Mouse (Mus musculus) spleen, postnatal 36 days (tissue): Measurements from ENCODE around the gene Acot11.
A peak's percentile ranks its signal among the peaks of the same experiment; 100 is the strongest.
"Not testable (repeated sequence)": the region's sequence is repeated elsewhere in the genome, so short reads cannot be mapped to it uniquely, and the experiment has no call there.

Experiments
- DNase-seq, 2 experiments: peaks; one replicate each; pipeline ENCODE4 v3.0.0; 2022; ENCODE audit warnings: low spot score in 2 of 2, mixed read lengths in 1 of 2

The Acot11 gene

GRCm38 (mm10) chr4:106810039-106810438, 5.2 kb upstream of the Acot11 start:
- no peak for DNase-seq

DNA sequence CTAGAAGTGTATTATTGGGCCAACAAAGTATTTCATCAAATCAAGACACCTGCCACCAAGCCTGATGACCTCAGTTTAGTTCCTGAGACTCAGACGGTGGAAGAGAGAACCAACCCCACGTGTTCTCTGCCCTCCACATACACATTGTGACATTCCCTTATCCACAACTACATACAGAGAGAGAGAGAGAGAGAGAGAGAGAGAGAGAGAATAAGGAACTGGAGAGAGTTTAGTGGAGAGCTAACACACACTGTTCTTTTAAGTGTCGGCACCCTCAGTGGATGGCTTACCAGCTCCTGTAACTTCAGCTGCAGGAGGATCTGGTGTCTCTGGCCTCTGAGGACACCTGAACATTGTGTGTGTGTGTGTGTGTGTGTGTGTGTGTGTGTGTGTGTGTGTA, 2.5 kb upstream of the Acot11 start:
- no peak for DNase-seq

- no peak for DNase-seq
These were observed 1.1 kb upstream of the Acot11 start for GRCm38 (mm10) chr4:106805890-106806289.

- DNase-seq: peak; percentile 79 to 80
These were observed 443 bp downstream of the Acot11 start for GRCm38 (mm10) chr4:106804201-106804909.

DNA sequence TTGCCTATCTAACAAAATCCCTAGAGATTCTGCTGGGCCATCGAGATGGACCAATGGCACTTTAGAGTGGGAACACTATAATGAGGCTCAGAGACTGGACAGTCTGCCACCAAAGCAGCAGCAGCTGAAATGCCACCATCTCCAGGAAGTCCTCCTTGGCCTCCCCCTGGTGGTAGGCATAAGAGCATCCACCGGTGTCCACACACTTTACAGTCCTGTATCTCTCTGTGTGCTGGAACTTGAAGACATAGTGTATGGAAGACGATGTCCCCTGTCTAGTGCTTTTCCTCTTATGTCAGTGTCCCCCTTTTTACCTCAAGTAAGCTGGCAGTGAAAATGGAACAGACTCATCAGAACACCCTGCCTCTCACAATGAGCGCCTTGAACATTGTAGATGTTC, 1.0 kb downstream of the Acot11 start:
- peak; percentile 21 to 47 for DNase-seq

GRCm38 (mm10) chr4:106799772-106800336, 4.9 kb downstream of the Acot11 start:
- peak; percentile 24 to 37 for DNase-seq

GRCm38 (mm10) chr4:106798908-106799546, 5.8 kb downstream of the Acot11 start:
- no peak for DNase-seq

GRCm38 (mm10) chr4:106795289-106795688, 9.5 kb downstream of the Acot11 start:
- no peak for DNase-seq

GRCm38 (mm10) chr4:106794247-106794646, 10.6 kb downstream of the Acot11 start:
- DNase-seq: peak; percentile 17 to 22

DNA sequence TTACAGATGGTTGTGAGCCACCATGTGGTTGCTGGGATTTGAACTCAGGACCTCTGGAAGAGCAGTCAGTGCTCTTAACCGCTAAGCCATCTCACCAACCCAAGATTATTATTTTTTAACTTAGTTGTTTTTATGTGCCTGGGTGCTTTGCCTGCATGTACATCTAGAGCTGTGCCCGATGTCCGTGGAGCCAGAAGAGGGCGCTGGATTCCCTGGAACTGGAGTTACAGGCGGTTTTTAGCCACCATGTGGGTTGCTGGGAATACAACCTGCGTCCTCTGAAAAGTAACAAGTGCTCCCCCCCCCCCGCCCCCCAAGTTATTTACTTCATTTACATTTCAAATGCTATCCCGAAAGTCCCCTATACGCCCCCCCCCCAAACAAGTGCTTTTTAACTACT, 11.0 kb downstream of the Acot11 start:
- DNase-seq: not testable (repeated sequence)

- no peak for DNase-seq
These were observed 12.5 kb downstream of the Acot11 start for GRCm38 (mm10) chr4:106792276-106792675.

DNA sequence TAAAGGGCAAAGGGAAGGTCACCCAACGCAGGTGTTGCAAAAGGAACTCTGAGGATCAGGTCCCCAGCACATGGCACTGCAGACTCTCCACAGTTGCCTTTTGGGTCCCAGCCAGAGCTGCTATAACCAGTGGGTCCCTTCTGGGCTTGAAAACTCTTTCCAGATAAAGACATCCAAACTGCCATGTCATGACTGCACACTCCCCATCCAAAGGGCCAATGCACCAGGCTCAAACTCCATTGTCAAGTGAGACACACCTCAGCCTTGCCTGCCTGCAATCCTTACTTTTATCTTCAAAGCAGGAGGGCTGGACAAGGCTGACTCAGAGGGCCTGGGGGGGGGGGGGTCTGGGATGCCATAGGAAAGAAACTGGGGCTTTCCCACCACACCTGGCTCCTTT, 13.9 kb downstream of the Acot11 start:
- DNase-seq: no peak

GRCm38 (mm10) chr4:106790218-106790617, 14.6 kb downstream of the Acot11 start:
- DNase-seq: not testable (repeated sequence)

- no peak for DNase-seq
These were observed 15.1 kb downstream of the Acot11 start for GRCm38 (mm10) chr4:106789705-106790104.

- DNase-seq: no peak
These were observed 16.2 kb downstream of the Acot11 start for GRCm38 (mm10) chr4:106788627-106789026.

- peak; percentile 12 to 22 for DNase-seq
These were observed 17.0 kb downstream of the Acot11 start for GRCm38 (mm10) chr4:106787830-106788229.

DNA sequence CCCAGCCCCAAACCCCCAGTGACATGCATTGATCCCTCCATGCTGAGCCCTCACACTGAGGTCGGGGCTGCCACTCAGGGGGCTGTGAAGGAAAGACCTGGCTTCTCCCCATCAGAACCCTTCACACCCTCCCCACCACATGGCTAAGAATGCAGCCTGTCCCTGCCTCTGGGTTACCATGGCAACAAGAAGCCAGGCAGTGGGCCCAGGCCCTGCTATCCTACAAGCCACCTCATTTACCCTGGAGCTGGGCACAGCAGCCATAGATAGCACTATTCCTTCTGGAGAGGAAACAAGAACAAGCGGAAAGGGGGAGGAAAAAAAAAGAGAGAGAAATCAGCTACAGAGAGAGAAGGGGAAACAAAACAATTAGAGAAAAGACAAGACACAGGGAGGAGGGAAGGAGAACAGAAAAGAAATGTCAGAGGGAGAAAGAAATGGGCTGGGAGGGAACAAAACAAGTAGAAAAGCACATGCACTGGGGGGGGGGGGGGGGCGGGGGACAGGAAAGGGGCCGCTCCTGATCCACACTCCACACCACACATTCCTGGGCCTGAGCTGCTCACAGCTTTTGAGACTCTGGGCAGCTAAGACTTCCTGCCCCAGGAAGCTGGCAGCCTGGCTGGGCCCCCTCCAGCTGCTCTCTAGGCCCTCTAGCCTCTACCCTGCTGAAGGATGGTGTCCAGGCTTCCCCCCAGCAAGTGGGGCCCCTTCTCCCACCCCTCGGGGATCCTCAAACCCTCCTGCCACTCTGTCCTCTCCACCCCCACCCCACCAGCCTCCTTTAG, 18.9 kb downstream of the Acot11 start:
- no peak for DNase-seq

DNA sequence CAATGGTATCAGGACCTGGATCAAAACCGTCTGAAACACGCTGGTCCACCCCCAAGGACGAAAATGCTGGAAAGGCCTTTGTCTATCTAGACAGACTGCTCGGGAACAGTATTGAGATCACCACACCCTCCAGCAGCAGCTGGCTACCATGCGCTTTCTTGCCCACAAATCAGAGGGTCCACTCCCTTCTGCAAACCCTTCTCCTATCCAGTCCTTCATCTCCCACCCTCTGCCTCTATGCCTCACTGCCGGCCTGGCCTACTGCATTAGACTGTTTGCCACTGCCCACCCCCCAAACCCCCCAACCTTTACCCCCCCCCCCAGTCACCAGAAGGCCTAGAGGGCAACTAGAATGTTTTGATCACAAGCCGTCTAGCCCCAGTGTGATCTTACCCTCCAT, 19.5 kb downstream of the Acot11 start:
- no peak for DNase-seq

DNA sequence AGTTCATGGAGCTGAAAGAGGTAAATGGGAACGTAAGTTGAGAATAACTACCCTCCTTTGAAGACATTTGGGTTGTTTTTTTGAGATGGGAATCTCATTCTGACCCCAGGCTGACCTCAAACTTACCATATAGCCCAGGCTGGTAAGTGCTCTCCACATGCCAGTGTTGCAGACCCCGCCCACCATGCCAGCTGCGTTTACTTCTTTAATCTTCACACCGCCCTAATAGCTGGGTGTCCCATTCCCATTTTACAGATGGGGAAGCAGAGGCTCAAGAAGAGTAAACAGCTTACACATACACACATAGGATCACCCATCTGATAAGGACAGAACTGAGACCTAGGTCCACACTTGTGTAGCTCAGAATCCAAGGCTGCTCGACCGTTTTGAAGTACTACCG, 20.0 kb downstream of the Acot11 start:
- no peak for DNase-seq

DNA sequence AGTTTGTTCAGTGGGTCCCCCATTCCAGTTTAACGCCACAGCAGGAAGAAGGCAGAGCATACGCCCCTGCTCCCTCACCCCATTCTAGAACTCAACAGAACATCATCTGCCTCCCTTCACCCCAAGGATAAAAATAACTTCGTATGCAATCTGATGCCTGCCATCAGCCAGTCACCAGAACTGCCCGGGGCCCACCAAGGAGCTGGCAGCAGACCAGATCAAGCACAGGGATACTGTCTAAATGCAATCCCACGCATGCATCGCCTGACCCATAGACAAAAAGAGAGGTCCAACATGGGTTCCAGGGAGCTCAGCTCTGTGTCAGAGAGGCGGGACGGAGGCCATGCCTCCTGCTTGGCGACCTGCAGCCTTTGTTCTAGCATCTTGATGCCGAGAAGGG, 21.7 kb downstream of the Acot11 start:
- no peak for DNase-seq

DNA sequence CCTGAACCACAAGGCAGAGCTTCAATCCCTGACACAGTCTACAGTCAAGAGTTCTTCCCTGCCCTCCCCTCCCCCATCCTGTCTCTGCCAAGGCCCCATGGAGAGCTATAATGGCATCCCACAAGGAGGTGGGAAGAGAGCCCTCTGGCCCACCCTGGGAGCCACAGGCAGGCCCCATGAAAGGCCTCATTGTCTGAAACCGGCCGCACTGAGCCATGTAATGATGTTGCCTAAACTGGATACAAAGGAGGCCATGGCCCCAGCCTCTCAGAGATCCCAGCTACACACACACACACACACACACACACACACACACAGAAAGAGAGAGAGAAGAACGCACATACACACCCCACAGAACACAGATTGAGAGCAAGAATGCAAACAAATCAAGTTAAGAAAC, 24.8 kb downstream of the Acot11 start:
- DNase-seq: no peak

DNA sequence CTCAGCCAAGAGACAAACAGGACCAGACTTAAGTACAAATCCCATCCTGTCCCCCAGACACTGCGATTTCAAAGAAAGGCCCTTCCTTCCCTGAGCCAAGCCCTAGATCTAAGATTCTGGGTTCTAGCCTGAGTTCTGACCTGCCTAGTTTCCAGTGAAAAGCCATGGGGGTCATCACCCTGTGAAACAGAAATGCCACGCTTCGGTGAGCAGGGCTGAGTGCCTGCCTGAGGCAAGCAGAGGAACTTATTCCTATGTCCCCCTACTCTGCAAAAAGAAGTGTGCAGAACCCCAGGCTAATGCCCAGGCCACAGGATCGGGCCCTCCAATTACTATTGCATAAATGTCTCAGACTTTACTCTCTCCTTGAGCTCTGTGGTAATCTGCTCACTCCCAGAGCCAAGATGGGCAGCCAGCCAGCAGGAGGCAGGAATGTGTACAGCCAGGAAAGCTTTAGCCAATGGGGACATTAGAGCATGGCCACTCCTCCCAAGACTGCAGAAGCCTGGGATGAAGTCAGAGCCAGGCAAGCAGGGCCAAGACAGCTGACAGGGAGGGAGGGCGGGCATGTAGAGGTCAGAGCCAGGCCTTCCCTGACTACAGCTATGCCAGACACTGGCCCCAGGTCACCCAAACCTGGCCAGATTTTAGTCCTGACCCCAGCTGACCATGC, 26.5 kb downstream of the Acot11 start:
- DNase-seq: peak; percentile 8 to 43
